Mouse (Mus musculus) limb, embryonic 14.5 days (tissue): ENCODE results near the gene Gm17482. TPM values are rescaled to one million over a fixed set of nuclear protein-coding genes. Genes with fewer than 3 reads are reported as not detected.
A peak's percentile ranks its signal among the peaks of the same experiment; 100 is the strongest.

Experiments used
- ATAC-seq: fragments of 200-750 bp; cut with Nextera tagmentation; 2 replicates; pipeline ENCODE4 v1.8.0; 2017; ENCODE audit warnings: low read depth, moderate number of reproducible peaks, moderate TSS enrichment; ENCODE audit not compliant: low FRiP score
- DNase-seq: peaks from one replicate; pipeline ENCODE4 v3.0.0-alpha.2; 2015; ENCODE audit warnings: low spot score
- H3K27ac ChIP-seq: fragments of 300-500 bp; sonication (generic); replicated peaks from 2 replicates; pipeline ENCODE4 v1.5.1; 2014; ENCODE audit warnings: low read depth, mild to moderate bottlenecking, low read length, moderate library complexity, mixed read lengths
- H3K27me3 ChIP-seq: fragments of 300-500 bp; sonication (generic); 2 replicates; pipeline ENCODE4 v1.6.1; 2014; ENCODE audit warnings: low read length, mixed read lengths; ENCODE audit not compliant: control insufficient read depth, insufficient read depth
- H3K36me3 ChIP-seq: fragments of 300-500 bp; sonication (generic); 2 replicates; pipeline ENCODE4 v1.6.1; 2014; ENCODE audit warnings: mild to moderate bottlenecking, low read length, moderate library complexity, mixed read lengths; ENCODE audit not compliant: control insufficient read depth, insufficient read depth
- H3K4me1 ChIP-seq: fragments of 300-500 bp; sonication (generic); 2 replicates; pipeline ENCODE4 v1.6.1; 2014; ENCODE audit warnings: antibody characterized with exemption, low read length, mixed read lengths; ENCODE audit not compliant: control insufficient read depth, insufficient read depth
- H3K4me2 ChIP-seq: fragments of 300-500 bp; sonication (generic); replicated peaks from 2 replicates; pipeline ENCODE4 v1.6.1; 2014; ENCODE audit warnings: low read depth, mild to moderate bottlenecking, low read length, moderate library complexity; ENCODE audit not compliant: severe bottlenecking
- H3K4me3 ChIP-seq: fragments of 300-500 bp; sonication (generic); replicated peaks from 2 replicates; pipeline ENCODE4 v1.5.1; 2014; ENCODE audit warnings: low read length
- H3K9ac ChIP-seq: fragments of 300-500 bp; sonication (generic); 2 replicates; pipeline ENCODE4 v1.6.1; 2014; ENCODE audit warnings: mild to moderate bottlenecking, low read depth, low read length, moderate library complexity; ENCODE audit not compliant: severe bottlenecking
- H3K9me3 ChIP-seq: fragments of 300-500 bp; sonication (generic); 2 replicates; pipeline ENCODE4 v1.6.1; 2016; ENCODE audit warnings: low read length; ENCODE audit not compliant: control insufficient read depth
- POLR2A ChIP-seq: fragments of 200-500 bp; IDR thresholded peaks from 2 replicates; pipeline ENCODE4 v1.8.0; 2012; ENCODE audit warnings: inconsistent platforms, mild to moderate bottlenecking, moderate library complexity, borderline replicate concordance; ENCODE audit not compliant: insufficient read depth, insufficient read length; ENCODE audit errors: extremely low read depth
- WGBS: fragments of 180-500 bp; shearing (Covaris S2); extraction: QIAGEN DNeasy Blood & Tissue Kit; methylation state at CpG from one replicate; pipeline ENCODE4 v1.1.7; 2014; 5-methylcytosine and 5-hydroxymethylcytosine counted together
- polyA plus RNA-seq, 2 experiments: library from polyadenylated mRNA; depleted of rRNA in 1 of 2; stranded (reverse) in 1 of 2; unstranded in 1 of 2; fragments of >200 nt; fragmentation: Nextera tagmentation in 1 of 2; extraction: Ambion mirVana in 1 of 2; gene quantifications; 2 replicates each; pipeline versions ENCODE4 v1.2.1 to v1.2.3; 2012 to 2014

Gene Gm17482
- polyA plus RNA-seq, 2 experiments: not detected

GRCm38 (mm10) chr6:115210187-115210586, 17.0 kb upstream of the Gm17482 start:
- Histone ChIP-seq H3K27me3 (no peaks in the 10 kb centered on the region), H3K27ac (no peak overlapping the region), H3K36me3 (no peaks in the 10 kb centered on the region), H3K9me3 (no peaks in the 10 kb centered on the region), H3K9ac (no peak overlapping the region), H3K4me3 (no peak overlapping the region), H3K4me1 (no peaks in the 10 kb centered on the region), H3K4me2 (no peak overlapping the region)
- no peak for ATAC-seq
- WGBS: 65% methylated on average over 2 of the region's 2 CpGs
- TF ChIP-seq POLR2A: no peak
- no peak for DNase-seq

GRCm38 (mm10) chr6:115210820-115211219, 16.3 kb upstream of the Gm17482 start:
- Histone ChIP-seq H3K4me2 (no peak overlapping the region), H3K36me3 (no peaks in the 10 kb centered on the region), H3K27ac (no peak overlapping the region), H3K4me3 (no peak overlapping the region), H3K9ac (no peak overlapping the region), H3K4me1 (no peaks in the 10 kb centered on the region), H3K9me3 (no peaks in the 10 kb centered on the region), H3K27me3 (no peaks in the 10 kb centered on the region)
- TF ChIP-seq POLR2A: no peak
- no peak for ATAC-seq
- 61% methylated on average over 3 of the region's 3 CpGs for WGBS
- DNase-seq: peak; percentile 22

GRCm38 (mm10) chr6:115212132-115212903, 14.8 kb upstream of the Gm17482 start:
- no peak overlapping the region for H3K9ac ChIP-seq
- no peak for TF ChIP-seq POLR2A
- no peaks in the 10 kb centered on the region for H3K4me1 ChIP-seq
- no peaks in the 10 kb centered on the region for H3K36me3 ChIP-seq
- no peak overlapping the region for H3K4me3 ChIP-seq
- H3K27me3 ChIP-seq: no peaks in the 10 kb centered on the region
- 69% methylated on average over 5 of the region's 5 CpGs for WGBS
- no peaks in the 10 kb centered on the region for H3K9me3 ChIP-seq
- no peak for DNase-seq
- no peak overlapping the region for H3K27ac ChIP-seq
- H3K4me2 ChIP-seq: no peak overlapping the region
- ATAC-seq: no peak

- DNase-seq: no peak
These were observed 14.0 kb upstream of the Gm17482 start for GRCm38 (mm10) chr6:115213129-115213528.

GRCm38 (mm10) chr6:115221215-115221641, 5.9 kb upstream of the Gm17482 start:
- H3K4me3 ChIP-seq: no peak overlapping the region
- no peak overlapping the region for H3K27ac ChIP-seq
- H3K36me3 ChIP-seq: no peaks in the 10 kb centered on the region
- TF ChIP-seq POLR2A: no peak
- H3K9me3 ChIP-seq: no peaks in the 10 kb centered on the region
- 79% methylated on average over 8 of the region's 8 CpGs for WGBS
- H3K4me1 ChIP-seq: no peaks in the 10 kb centered on the region
- no peaks in the 10 kb centered on the region for H3K27me3 ChIP-seq
- H3K4me2 ChIP-seq: no peak overlapping the region
- no peak for ATAC-seq
- H3K9ac ChIP-seq: no peak overlapping the region
- DNase-seq: no peak

More at GRCm38 (mm10) chr6:115213129-115213528, 14.0 kb upstream of the Gm17482 start:
- H3K4me2 ChIP-seq: no peak overlapping the region
- no peaks in the 10 kb centered on the region for H3K27me3 ChIP-seq
- no peaks in the 10 kb centered on the region for H3K9me3 ChIP-seq
- no peak overlapping the region for H3K4me3 ChIP-seq
- no peaks in the 10 kb centered on the region for H3K4me1 ChIP-seq
- H3K9ac ChIP-seq: no peak overlapping the region
- no peak overlapping the region for H3K27ac ChIP-seq
- H3K36me3 ChIP-seq: no peaks in the 10 kb centered on the region
- 43% methylated on average over 5 of the region's 5 CpGs for WGBS
- TF ChIP-seq POLR2A: no peak
- ATAC-seq: no peak

- DNase-seq (no peak), ATAC-seq (no peak)
- no peaks in the 10 kb centered on the region for H3K9me3 ChIP-seq
- H3K4me2 ChIP-seq: no peak overlapping the region
- H3K27me3 ChIP-seq: no peaks in the 10 kb centered on the region
- H3K27ac ChIP-seq: no peak overlapping the region
- no peak for TF ChIP-seq POLR2A
- WGBS: 65% methylated on average over 3 of the region's 3 CpGs
- H3K4me1 ChIP-seq: no peaks in the 10 kb centered on the region
- H3K9ac ChIP-seq: no peak overlapping the region
- H3K4me3 ChIP-seq: no peak overlapping the region
- no peaks in the 10 kb centered on the region for H3K36me3 ChIP-seq
These were observed 1.6 kb upstream of the Gm17482 start for GRCm38 (mm10) chr6:115225519-115225918.
